Mouse (Mus musculus): ENCODE measurements at regions not wholly inside any gene's neighbourhood (a gene's known extent, or its start where the extent isn't known, plus 50 kb on each side); places are given as distances from the start of the nearest gene placed in this dataset.

GRCm38 (mm10) chr6:79760986-79761385, 56.7 kb upstream of the Gm20594 start:
- no peaks in the 10 kb centered on the region for H3K27me3 ChIP-seq (replicated peaks; ENCODE audit: control insufficient read depth, insufficient read depth, low read length)
- WGBS, result 63% methylated on average over 3 of the region's 3 CpGs
- no peak overlapping the region for H3K9ac ChIP-seq (replicated peaks; ENCODE audit: low read depth, low read length)
- no peak overlapping the region for H3K4me3 ChIP-seq (replicated peaks; ENCODE audit: low read length)
- no peak overlapping the region for H3K27ac ChIP-seq (ENCODE audit: low read length)
- no peaks in the 10 kb centered on the region for H3K4me1 ChIP-seq (replicated peaks; ENCODE audit: control insufficient read depth, insufficient read depth, low read length)
- H3K36me3 ChIP-seq (ENCODE audit: control insufficient read depth, insufficient read depth), result no peaks in the 10 kb centered on the region
- H3K9me3 ChIP-seq (ENCODE audit: control insufficient read depth, low read length), result no peaks in the 10 kb centered on the region
- ATAC-seq, result peak; percentile 31; the same call in 1 of the 2 replicates
- H3K4me2 ChIP-seq (ENCODE audit: low read length), result no peak overlapping the region

Data from forebrain, embryonic 16.5 days (tissue).